ENCODE assay signal across 11 mouse cellular contexts in the genomic region with DNA sequence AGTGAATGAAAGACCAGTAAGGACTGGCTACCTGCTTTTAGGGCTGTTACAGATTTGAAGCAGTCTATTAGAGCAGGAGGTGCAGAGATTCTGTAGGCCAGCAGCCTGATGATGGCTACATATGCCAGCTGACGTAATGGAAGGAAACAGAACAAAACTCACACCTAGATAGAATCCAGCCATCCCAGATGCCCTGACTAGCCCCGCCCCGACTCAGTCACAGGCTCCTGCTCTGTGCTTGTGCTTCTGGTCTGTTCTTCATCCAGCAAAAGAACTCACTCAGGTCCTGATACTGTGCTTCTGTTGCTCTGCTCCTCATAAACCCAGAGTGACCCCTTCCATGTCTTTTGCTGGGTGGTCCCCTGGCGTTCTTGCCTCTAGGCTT. TPM values are rescaled to one million over a fixed set of nuclear protein-coding genes. Genes with fewer than 3 reads are reported as not detected.
DNase-seq lines count a peak whose midpoint lies in the region; ATAC-seq and TF ChIP-seq lines count a peak whose summit lies in the region.
"Had no signal": no experiment of that assay in that cellular context is flagged by ENCODE, and none has a peak within 500 bp of the region (broad histone marks: within the 10 kb centered on the region; RNA-seq: fewer than 3 reads in every experiment).

No protein-coding gene starts in this region.

- intact Hi-C loops in heart, postnatal 25 days (cut with DNase I), result no loop called here

- no peaks in the 10 kb centered on the region for H3K27me3 ChIP-seq in heart, embryonic 13.5 days (replicated peaks)
- H3K27me3 ChIP-seq in lung, postnatal 0 days (replicated peaks; ENCODE audit: insufficient read depth, low read length), result no peaks in the 10 kb centered on the region
- H3K27me3 ChIP-seq in heart, embryonic 16.5 days (ENCODE audit: control insufficient read depth, insufficient read depth, low read length), result no peaks in the 10 kb centered on the region
- H3K27me3 ChIP-seq in stomach, embryonic 15.5 days (replicated peaks), result no peaks in the 10 kb centered on the region
- H3K27me3 ChIP-seq: neural tube, embryonic 12.5 days had no signal

- H3K9me3 ChIP-seq in heart, embryonic 13.5 days, result no peaks in the 10 kb centered on the region
- H3K9me3 ChIP-seq in lung, postnatal 0 days (ENCODE audit: low read length), result no peaks in the 10 kb centered on the region
- no peaks in the 10 kb centered on the region for H3K9me3 ChIP-seq in heart, embryonic 16.5 days (replicated peaks; ENCODE audit: control insufficient read depth, low read length)
- no peaks in the 10 kb centered on the region for H3K9me3 ChIP-seq in stomach, embryonic 15.5 days
- H3K9me3 ChIP-seq: hindbrain, embryonic 10.5 days; neural tube, embryonic 12.5 days had no signal

- H3K9ac ChIP-seq in heart, embryonic 13.5 days, result no peak overlapping the region
- no peak overlapping the region for H3K9ac ChIP-seq in lung, postnatal 0 days (replicated peaks; ENCODE audit: low read depth)
- H3K9ac ChIP-seq in heart, embryonic 16.5 days (ENCODE audit: low read length), result no peak overlapping the region
- no peak overlapping the region for H3K9ac ChIP-seq in stomach, embryonic 15.5 days
- H3K9ac ChIP-seq: neural tube, embryonic 12.5 days had no signal

- no peaks in the 10 kb centered on the region for H3K36me3 ChIP-seq in heart, embryonic 13.5 days
- no peaks in the 10 kb centered on the region for H3K36me3 ChIP-seq in lung, postnatal 0 days (ENCODE audit: insufficient read depth, low read length)
- no peaks in the 10 kb centered on the region for H3K36me3 ChIP-seq in heart, embryonic 16.5 days (ENCODE audit: control insufficient read depth, insufficient read depth)
- no peaks in the 10 kb centered on the region for H3K36me3 ChIP-seq in stomach, embryonic 15.5 days
- H3K36me3 ChIP-seq: hindbrain, embryonic 10.5 days; neural tube, embryonic 12.5 days had no signal

- TF ChIP-seq CTCF in lung, postnatal 0 days (IDR thresholded peaks at IDR 0.05), result no peak

- no peak for TF ChIP-seq EP300 in lung, postnatal 0 days (IDR thresholded peaks at IDR 0.05)

- no peak for ATAC-seq in heart, embryonic 13.5 days (ENCODE audit: extremely low read depth, insufficient number of reproducible peaks, low FRiP score, low TSS enrichment)
- ATAC-seq in lung, postnatal 0 days, result no peak
- ATAC-seq in heart, embryonic 16.5 days (replicated peaks; ENCODE audit: extremely low read depth, insufficient read depth, low FRiP score), result no peak
- ATAC-seq in stomach, embryonic 15.5 days (ENCODE audit: insufficient read depth, low FRiP score, low read depth), result no peak

- H3K4me1 ChIP-seq in heart, embryonic 13.5 days, result peaks cover 64% of the 10 kb centered on the region
- H3K4me1 ChIP-seq in lung, postnatal 0 days (ENCODE audit: insufficient read depth, low read depth, low read length), result no peaks in the 10 kb centered on the region; the same call in 1 of the 2 replicates
- peaks cover 30% of the 10 kb centered on the region for H3K4me1 ChIP-seq in heart, embryonic 16.5 days (ENCODE audit: control insufficient read depth, insufficient read depth, low read length)
- H3K4me1 ChIP-seq in stomach, embryonic 15.5 days, result peaks cover 26% of the 10 kb centered on the region

- no peak overlapping the region for H3K4me3 ChIP-seq in heart, embryonic 13.5 days
- no peak overlapping the region for H3K4me3 ChIP-seq in lung, postnatal 0 days (ENCODE audit: low read depth, low read length)
- H3K4me3 ChIP-seq in heart, embryonic 16.5 days (ENCODE audit: low read length), result no peak overlapping the region
- no peak overlapping the region for H3K4me3 ChIP-seq in stomach, embryonic 15.5 days (replicated peaks)
- H3K4me3 ChIP-seq: hindbrain, embryonic 10.5 days; neural tube, embryonic 12.5 days had no signal

- H3K27ac ChIP-seq in heart, embryonic 13.5 days (replicated peaks), result peak overlapping the region; percentile 77
- peak overlapping the region; percentile 32; the same call in 1 of the 2 replicates for H3K27ac ChIP-seq in lung, postnatal 0 days (ENCODE audit: low read length)
- H3K27ac ChIP-seq in heart, embryonic 16.5 days (ENCODE audit: low read length), result peak overlapping the region; percentile 51
- H3K27ac ChIP-seq in stomach, embryonic 15.5 days, result peak overlapping the region; percentile 64
- H3K27ac ChIP-seq: hindbrain, embryonic 10.5 days; neural tube, embryonic 12.5 days had no signal

- DNase-seq in heart, postnatal 25 days (ENCODE audit: low spot score), result no peak
- peak; percentile 44 for DNase-seq in lung, postnatal 0 days (ENCODE audit: low spot score)
- DNase-seq in lung, postnatal 36 days, result no peak
- DNase-seq in adipocyte (ENCODE audit: low spot score), result no peak
- no peak for DNase-seq in urinary bladder, postnatal 4 days (ENCODE audit: low spot score in 2 of 2)
- DNase-seq: liver had no signal

- H3K4me2 ChIP-seq in heart, embryonic 13.5 days, result no peak overlapping the region
- no peak overlapping the region for H3K4me2 ChIP-seq in lung, postnatal 0 days (replicated peaks; ENCODE audit: low read depth, low read length)
- H3K4me2 ChIP-seq in heart, embryonic 16.5 days (ENCODE audit: low read depth, low read length), result no peak overlapping the region
- peak overlapping the region; percentile 6; the same call in 1 of the 2 replicates for H3K4me2 ChIP-seq in stomach, embryonic 15.5 days
- H3K4me2 ChIP-seq: neural tube, embryonic 12.5 days had no signal

- WGBS in heart, embryonic 13.5 days, result 50% methylated on average over 4 of the region's 4 CpGs
- WGBS in lung, postnatal 0 days, result 55% methylated on average over 4 of the region's 4 CpGs
- 47% methylated on average over 4 of the region's 4 CpGs for WGBS in heart, embryonic 16.5 days
- WGBS in stomach, embryonic 15.5 days, result 44% methylated on average over 4 of the region's 4 CpGs

RNA-seq across cellular contexts. Expression of a gene that starts 3.1 kb away (rescaled TPM):
- polyA plus RNA-seq in heart, embryonic 13.5 days (2015; fragmentation: Nextera tagmentation; extraction: Ambion mirVana), result 21.2 and 21.4 TPM in 2 replicates
- 10 to 100 TPM; 11.4 to 11.7 TPM for total RNA-seq in heart, postnatal 25 days (2021)
- 8.3 and 10.4 TPM in 2 replicates for polyA plus RNA-seq in lung, postnatal 0 days (2015; fragmentation: Nextera tagmentation; extraction: Ambion mirVana)
- 21.4 and 23.0 TPM in 2 replicates for polyA plus RNA-seq in heart, embryonic 16.5 days (2015; fragmentation: Nextera tagmentation; extraction: Ambion mirVana)
- polyA plus RNA-seq in stomach, embryonic 15.5 days (2015; fragmentation: Nextera tagmentation; extraction: Ambion mirVana), result 18.8 and 18.9 TPM in 2 replicates

RNA-seq across cellular contexts. Expression of a gene that starts 3.2 kb away (rescaled TPM):
- polyA plus RNA-seq in heart, embryonic 13.5 days (2015; fragmentation: Nextera tagmentation; extraction: Ambion mirVana), result 8.7 and 10.4 TPM in 2 replicates
- total RNA-seq in heart, postnatal 25 days (2021), result 1 to 10 TPM in 1 of 2 experiments, under 1 TPM in 1; 0.95 to 1.2 TPM
- polyA plus RNA-seq in lung, postnatal 0 days (2015; fragmentation: Nextera tagmentation; extraction: Ambion mirVana), result 4.5 and 6.7 TPM in 2 replicates
- 10.2 and 12.5 TPM in 2 replicates for polyA plus RNA-seq in heart, embryonic 16.5 days (2015; fragmentation: Nextera tagmentation; extraction: Ambion mirVana)
- 15.4 and 19.4 TPM in 2 replicates for polyA plus RNA-seq in stomach, embryonic 15.5 days (2015; fragmentation: Nextera tagmentation; extraction: Ambion mirVana)

RNA-seq across cellular contexts. Expression of a gene that starts 18.1 kb away (rescaled TPM):
- 0.46 and 0.53 TPM in 2 replicates for polyA plus RNA-seq in heart, embryonic 13.5 days (2015; fragmentation: Nextera tagmentation; extraction: Ambion mirVana)
- under 1 TPM; 0.39 to 0.49 TPM for total RNA-seq in heart, postnatal 25 days (2021)
- 1.5 and 2.0 TPM in 2 replicates for polyA plus RNA-seq in lung, postnatal 0 days (2015; fragmentation: Nextera tagmentation; extraction: Ambion mirVana)
- 0.51 and 0.59 TPM in 2 replicates for polyA plus RNA-seq in heart, embryonic 16.5 days (2015; fragmentation: Nextera tagmentation; extraction: Ambion mirVana)
- 0.58 and 0.71 TPM in 2 replicates for polyA plus RNA-seq in stomach, embryonic 15.5 days (2015; fragmentation: Nextera tagmentation; extraction: Ambion mirVana)

RNA-seq across cellular contexts. Expression of a gene that starts 47.8 kb away (rescaled TPM):
- polyA plus RNA-seq in heart, embryonic 13.5 days (2015; fragmentation: Nextera tagmentation; extraction: Ambion mirVana), result 1,371 and 1,440 TPM in 2 replicates
- total RNA-seq in heart, postnatal 25 days (2021), result 100 to 1,000 TPM; 575 to 621 TPM
- polyA plus RNA-seq in lung, postnatal 0 days (2015; fragmentation: Nextera tagmentation; extraction: Ambion mirVana), result 1,730 and 1,790 TPM in 2 replicates
- 1,011 and 1,085 TPM in 2 replicates for polyA plus RNA-seq in heart, embryonic 16.5 days (2015; fragmentation: Nextera tagmentation; extraction: Ambion mirVana)
- polyA plus RNA-seq in stomach, embryonic 15.5 days (2015; fragmentation: Nextera tagmentation; extraction: Ambion mirVana), result 2,176 and 2,210 TPM in 2 replicates
